ENCODE assay signal across 12 mouse cellular contexts in the genomic region with DNA sequence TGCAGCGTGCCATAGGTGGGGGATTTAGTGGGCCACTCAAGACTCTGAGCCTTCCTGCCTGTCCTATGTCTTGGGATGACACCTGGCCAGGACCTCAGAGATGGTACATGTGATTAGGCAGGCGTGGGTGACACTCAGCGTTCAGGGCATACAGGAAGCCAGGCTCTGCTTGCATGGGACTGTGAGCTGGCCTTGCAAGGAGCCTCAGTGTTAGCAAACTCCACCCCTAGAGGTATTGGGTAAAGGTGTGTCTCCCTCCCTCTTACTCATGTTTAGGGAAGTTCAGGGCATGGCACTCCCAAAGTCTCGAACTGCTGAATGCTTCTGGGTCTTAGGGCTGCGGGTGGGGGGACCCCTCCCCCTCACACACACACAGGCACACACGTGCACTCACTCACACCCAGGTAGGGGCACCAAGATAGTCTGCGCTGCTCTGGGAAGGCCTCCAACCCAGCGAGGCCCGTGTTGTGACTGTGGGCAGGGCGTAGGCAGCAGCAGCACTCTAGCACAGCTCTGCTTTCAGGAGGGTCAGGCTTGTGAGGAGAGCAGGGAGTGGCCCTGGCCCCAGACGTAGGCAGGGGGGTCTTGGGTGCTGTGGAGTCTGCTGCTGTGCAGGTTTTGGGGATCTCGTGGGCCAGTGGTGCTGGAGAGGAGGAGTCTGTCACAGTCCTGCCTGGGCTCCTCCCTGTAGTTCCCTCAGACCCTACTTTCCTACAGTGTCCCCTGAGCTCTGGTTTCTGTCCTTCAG. TPM values are rescaled to one million over a fixed set of nuclear protein-coding genes. Genes with fewer than 3 reads are reported as not detected.
DNase-seq lines count a peak whose midpoint lies in the region; ATAC-seq and TF ChIP-seq lines count a peak whose summit lies in the region.
"Had no signal": no experiment of that assay in that cellular context is flagged by ENCODE, and none has a peak within 500 bp of the region (broad histone marks: within the 10 kb centered on the region; RNA-seq: fewer than 3 reads in every experiment).

No protein-coding gene starts in this region.

- H3K9ac ChIP-seq in intestine, embryonic 15.5 days = no peak overlapping the region
- no peak overlapping the region for H3K9ac ChIP-seq in intestine, postnatal 0 days (ENCODE audit: low read depth, low read length)
- H3K9ac ChIP-seq: hindbrain, embryonic 15.5 days; limb, embryonic 15.5 days; neural tube, embryonic 12.5 days had no signal

- no peaks in the 10 kb centered on the region for H3K9me3 ChIP-seq in intestine, embryonic 15.5 days
- no peaks in the 10 kb centered on the region for H3K9me3 ChIP-seq in intestine, postnatal 0 days (ENCODE audit: control insufficient read depth)
- H3K9me3 ChIP-seq in G1E (replicated peaks) = no peaks in the 10 kb centered on the region
- H3K9me3 ChIP-seq: hindbrain, embryonic 15.5 days; limb, embryonic 15.5 days; neural tube, embryonic 12.5 days had no signal

- no peak for DNase-seq in G1E (ENCODE audit: low spot score)
- peak; percentile 66 for DNase-seq in fat pad, adult 2 months (ENCODE audit: extremely low read depth, low read depth, low spot score)
- DNase-seq in yolk sac, embryonic 10.5 days (ENCODE audit: low spot score) = no peak

- no peak overlapping the region for H3K4me3 ChIP-seq in intestine, embryonic 15.5 days (replicated peaks)
- no peak overlapping the region for H3K4me3 ChIP-seq in intestine, postnatal 0 days (ENCODE audit: low read depth, low read length)
- H3K4me3 ChIP-seq in G1E (ENCODE audit: low read depth, low read length) = peak overlapping the region; percentile 60; the same call in 1 of the 2 replicates
- H3K4me3 ChIP-seq: hindbrain, embryonic 15.5 days; limb, embryonic 15.5 days; neural tube, embryonic 12.5 days had no signal

- no peak for ATAC-seq in intestine, embryonic 15.5 days
- ATAC-seq in intestine, postnatal 0 days = no peak
- no peak for ATAC-seq in G1E (ENCODE audit: extremely low read depth, insufficient number of reproducible peaks, low FRiP score, poor library complexity, severe bottlenecking)
- ATAC-seq in megakaryocyte, adult 5-6 weeks (ENCODE audit: poor library complexity, severe bottlenecking) = peak; percentile 57
- no peak for ATAC-seq in megakaryocyte progenitor cell, adult 5-6 weeks (replicated peaks; ENCODE audit: poor library complexity)

- H3K27ac ChIP-seq in intestine, embryonic 15.5 days = 0 out of 2 replicates have a peak overlapping the region, but pooled peaks have one; percentile 36
- no peak overlapping the region; the same call in 1 of the 2 replicates for H3K27ac ChIP-seq in intestine, postnatal 0 days (ENCODE audit: low read depth, low read length)
- H3K27ac ChIP-seq: hindbrain, embryonic 15.5 days; kidney, postnatal 0 days; limb, embryonic 15.5 days; neural tube, embryonic 12.5 days had no signal

- peaks cover 26% of the 10 kb centered on the region for H3K4me1 ChIP-seq in intestine, embryonic 15.5 days (replicated peaks)
- peaks cover 9% of the 10 kb centered on the region for H3K4me1 ChIP-seq in intestine, postnatal 0 days (replicated peaks; ENCODE audit: control insufficient read depth, insufficient read depth, low read length)
- peaks cover 100% of the 10 kb centered on the region for H3K4me1 ChIP-seq in G1E (ENCODE audit: insufficient read depth, low read depth, low read length)

- H3K27me3 ChIP-seq in intestine, embryonic 15.5 days (replicated peaks) = no peaks in the 10 kb centered on the region
- no peaks in the 10 kb centered on the region for H3K27me3 ChIP-seq in intestine, postnatal 0 days (replicated peaks; ENCODE audit: control insufficient read depth, insufficient read depth, low read length)
- H3K27me3 ChIP-seq in G1E (ENCODE audit: insufficient read depth, low read length) = no peaks in the 10 kb centered on the region
- H3K27me3 ChIP-seq: hindbrain, embryonic 15.5 days; limb, embryonic 15.5 days; neural tube, embryonic 12.5 days had no signal

- 67% methylated on average over 12 of the region's 12 CpGs for WGBS in intestine, embryonic 15.5 days
- 53% methylated on average over 12 of the region's 12 CpGs for WGBS in intestine, postnatal 0 days

- peaks cover 27% of the 10 kb centered on the region; the same call in 1 of the 2 replicates for H3K36me3 ChIP-seq in intestine, embryonic 15.5 days
- peaks cover 60% of the 10 kb centered on the region for H3K36me3 ChIP-seq in intestine, postnatal 0 days (ENCODE audit: control insufficient read depth, insufficient read depth)
- peaks cover 100% of the 10 kb centered on the region for H3K36me3 ChIP-seq in G1E (replicated peaks)

- no peak overlapping the region for H3K4me2 ChIP-seq in intestine, embryonic 15.5 days (replicated peaks)
- no peak overlapping the region for H3K4me2 ChIP-seq in intestine, postnatal 0 days (replicated peaks; ENCODE audit: low read depth)
- H3K4me2 ChIP-seq: hindbrain, embryonic 15.5 days; limb, embryonic 15.5 days; neural tube, embryonic 12.5 days had no signal

- TF ChIP-seq CTCF in intestine, postnatal 0 days (IDR thresholded peaks at IDR 0.05; ENCODE audit: low read depth) = no peak
- TF ChIP-seq CTCF in G1E (IDR thresholded peaks at IDR 0.05; ENCODE audit: low read depth, low read length) = no peak

RNA-seq across cellular contexts. Expression of gene Rbm38, which starts 10.5 kb away (rescaled TPM):
- polyA plus RNA-seq in intestine, embryonic 15.5 days (2015; fragmentation: Nextera tagmentation; extraction: Ambion mirVana) = 46.6 and 49.2 TPM in 2 replicates
- 39.0 and 39.8 TPM in 2 replicates for polyA plus RNA-seq in intestine, postnatal 0 days (2015; fragmentation: Nextera tagmentation; extraction: Ambion mirVana)
- total RNA-seq in G1E (2014; fragmentation: Nextera tagmentation) (299 and 342 TPM in 2 replicates), G1E (2017) (35.7 and 36.0 TPM in 2 replicates)
- polyA plus RNA-seq in G1E (2012) = 692 and 737 TPM in 2 replicates
- 124 and 143 TPM in 2 replicates for total RNA-seq in megakaryocyte, adult 5-6 weeks (2015)
- total RNA-seq in megakaryocyte, adult 5-6 weeks (2017) = 43.2 and 59.0 TPM in 2 replicates
- 130 and 153 TPM in 2 replicates for total RNA-seq in megakaryocyte progenitor cell, adult 5-6 weeks (2015)
- 50.3 and 55.9 TPM in 2 replicates for total RNA-seq in megakaryocyte progenitor cell, adult 5-6 weeks (2017)

RNA-seq across cellular contexts. Expression of gene Rae1, which starts 30.8 kb away (rescaled TPM):
- 123 and 131 TPM in 2 replicates for polyA plus RNA-seq in intestine, embryonic 15.5 days (2015; fragmentation: Nextera tagmentation; extraction: Ambion mirVana)
- polyA plus RNA-seq in intestine, postnatal 0 days (2015; fragmentation: Nextera tagmentation; extraction: Ambion mirVana) = 62.8 and 63.5 TPM in 2 replicates
- total RNA-seq in G1E (2014; fragmentation: Nextera tagmentation) = 165 and 189 TPM in 2 replicates
- 92.4 and 93.2 TPM in 2 replicates for total RNA-seq in G1E (2017)
- polyA plus RNA-seq in G1E (2012) = 60.2 and 71.9 TPM in 2 replicates
- 53.2 and 72.9 TPM in 2 replicates for total RNA-seq in megakaryocyte, adult 5-6 weeks (2015)
- total RNA-seq in megakaryocyte, adult 5-6 weeks (2017) = 42.4 and 54.3 TPM in 2 replicates
- total RNA-seq in megakaryocyte progenitor cell, adult 5-6 weeks (2015) = 121 and 128 TPM in 2 replicates
- 72.9 and 76.3 TPM in 2 replicates for total RNA-seq in megakaryocyte progenitor cell, adult 5-6 weeks (2017)

RNA-seq across cellular contexts. Expression of gene Spo11, which starts 53.3 kb away (rescaled TPM):
- 0.35 TPM in 1 of 2 replicates, not detected in the other for polyA plus RNA-seq in intestine, embryonic 15.5 days (2015; fragmentation: Nextera tagmentation; extraction: Ambion mirVana)
- 0.04 TPM in 1 of 2 replicates, not detected in the other for polyA plus RNA-seq in intestine, postnatal 0 days (2015; fragmentation: Nextera tagmentation; extraction: Ambion mirVana)
- total RNA-seq in G1E (2014; fragmentation: Nextera tagmentation) = not detected in 2 replicates
- not detected in 2 replicates for total RNA-seq in G1E (2017)
- not detected in 2 replicates for polyA plus RNA-seq in G1E (2012)
- 0.64 and 1.0 TPM in 2 replicates for total RNA-seq in megakaryocyte, adult 5-6 weeks (2015)
- 0.04 TPM in 1 of 2 replicates, not detected in the other for total RNA-seq in megakaryocyte, adult 5-6 weeks (2017)
- total RNA-seq in megakaryocyte progenitor cell, adult 5-6 weeks (2015) = not detected in 2 replicates
- not detected in 2 replicates for total RNA-seq in megakaryocyte progenitor cell, adult 5-6 weeks (2017)
- total RNA-seq: gastrocnemius, adult 18-20 months had no signal
